Mouse (Mus musculus) adrenal gland, postnatal 36 days (tissue): ENCODE data around the gene Myo1c. TPM values are rescaled to one million over a fixed set of nuclear protein-coding genes. Genes with fewer than 3 reads are reported as not detected.
"Not testable (repeated sequence)": the region's sequence is repeated elsewhere in the genome, so short reads cannot be mapped to it uniquely, and the experiment has no call there.

Experiments used
- DNase-seq, 2 experiments: peaks; one replicate each; pipeline ENCODE4 v3.0.0; 2021; ENCODE audit warnings: mixed read lengths in 1 of 2
- total RNA-seq, 2 experiments: library from RNA; stranded (reverse); gene quantifications; 2 replicates each; pipeline ENCODE4 v1.2.3; 2021

Myo1c gene
- total RNA-seq, 2 experiments from 2014 or later: 155 to 158 TPM

GRCm38 (mm10) chr11:75668621-75669020 lies 18.3 kb downstream of the Myo1c start:
- no peak for DNase-seq

- no peak for DNase-seq
Measured at GRCm38 (mm10) chr11:75669176-75669852, 19.0 kb downstream of the Myo1c start.

- DNase-seq: no peak
Measured at GRCm38 (mm10) chr11:75669853-75670200, 19.5 kb downstream of the Myo1c start.

- no peak for DNase-seq
Measured at GRCm38 (mm10) chr11:75671426-75672180, 21.3 kb downstream of the Myo1c start.

- DNase-seq: no peak
Measured at GRCm38 (mm10) chr11:75673411-75673810, 23.1 kb downstream of the Myo1c start.

GRCm38 (mm10) chr11:75674875-75675274 lies 24.6 kb downstream of the Myo1c start:
- DNase-seq: no peak

GRCm38 (mm10) chr11:75677881-75678746 lies 27.8 kb downstream of the Myo1c start:
- DNase-seq: peak in 1 of 2 experiments; percentile 36

- DNase-seq: peak; percentile 99 to 100
Measured at GRCm38 (mm10) chr11:75678747-75679438, 28.6 kb downstream of the Myo1c start, which contains the start of gene Crk. Gene Crk (plus strand): TSS chr11:75679259.

- DNase-seq: peak; percentile 73 to 74
Measured at GRCm38 (mm10) chr11:75679439-75680171, 29.3 kb downstream of the Myo1c start.

- DNase-seq: no peak
Measured at GRCm38 (mm10) chr11:75684462-75684861, 34.2 kb downstream of the Myo1c start.

- no peak for DNase-seq
Measured at GRCm38 (mm10) chr11:75684956-75685355, 34.7 kb downstream of the Myo1c start.

- no peak for DNase-seq
Measured at GRCm38 (mm10) chr11:75687343-75687993, 37.2 kb downstream of the Myo1c start.

- no peak for DNase-seq
Measured at GRCm38 (mm10) chr11:75688132-75688531, 37.8 kb downstream of the Myo1c start.

GRCm38 (mm10) chr11:75689977-75690376 lies 39.7 kb downstream of the Myo1c start:
- DNase-seq: no peak

- no peak for DNase-seq
Measured at GRCm38 (mm10) chr11:75691047-75691446, 40.7 kb downstream of the Myo1c start.

- DNase-seq: no peak
Measured at GRCm38 (mm10) chr11:75693570-75693969, 43.3 kb downstream of the Myo1c start.

- not testable (repeated sequence) for DNase-seq
Measured at GRCm38 (mm10) chr11:75697464-75697863, 47.2 kb downstream of the Myo1c start.

- no peak for DNase-seq
Measured at GRCm38 (mm10) chr11:75700557-75700956, 50.3 kb downstream of the Myo1c start.

- no peak for DNase-seq
Measured at GRCm38 (mm10) chr11:75702761-75703160, 52.5 kb downstream of the Myo1c start.

- DNase-seq: no peak
Measured at GRCm38 (mm10) chr11:75703748-75704147, 53.4 kb downstream of the Myo1c start.

GRCm38 (mm10) chr11:75713949-75714348 lies 63.6 kb downstream of the Myo1c start:
- no peak for DNase-seq
